ENCODE assay signal across 22 mouse cellular contexts in the genomic region with DNA sequence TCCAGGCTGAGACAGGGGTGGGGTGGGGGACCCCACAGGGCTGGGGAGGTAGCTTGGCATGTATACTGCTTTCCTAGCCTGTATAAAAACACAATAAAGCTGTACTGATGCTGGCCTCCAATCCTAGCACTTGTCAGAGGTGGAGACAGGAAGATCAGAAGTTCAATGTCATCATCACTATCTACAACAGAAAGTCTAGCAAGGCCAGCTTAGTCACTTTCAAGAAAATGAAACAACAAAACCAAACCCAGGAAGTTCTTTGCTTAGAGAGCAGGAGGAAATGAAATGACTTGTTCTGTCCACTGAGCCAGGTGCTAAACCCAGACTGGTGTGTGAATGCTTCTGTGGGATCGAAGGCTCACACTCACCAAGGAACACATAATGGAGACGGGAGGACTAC. TPM values are rescaled to one million over a fixed set of nuclear protein-coding genes. Genes with fewer than 3 reads are reported as not detected.
DNase-seq lines count a peak whose midpoint lies in the region; TF ChIP-seq lines count a peak whose summit lies in the region.
"Had no signal": no experiment of that assay in that cellular context is flagged by ENCODE, and none has a peak within 500 bp of the region (broad histone marks: within the 10 kb centered on the region; RNA-seq: fewer than 3 reads in every experiment).

No protein-coding gene starts in this region.

- 0 out of 2 replicates have a peak overlapping the region, but pooled peaks have one; percentile 34 for H3K27ac ChIP-seq in liver, adult 2 months (replicated peaks; ENCODE audit: insufficient read depth, low read depth, low read length)
- peak overlapping the region; percentile 35; the same call in 1 of the 2 replicates for H3K27ac ChIP-seq in small intestine, adult 2 months (ENCODE audit: insufficient read depth, low read depth, low read length)
- H3K27ac ChIP-seq: embryonic facial prominence, embryonic 13.5 days; limb, embryonic 10.5 days; liver, embryonic 14.5 days had no signal

- H3K27me3 ChIP-seq in liver, adult 2 months (ENCODE audit: control insufficient read depth, insufficient read depth, low read length), result no peaks in the 10 kb centered on the region
- no peaks in the 10 kb centered on the region for H3K27me3 ChIP-seq in small intestine, adult 2 months (ENCODE audit: control insufficient read depth, insufficient read depth, low read length)
- H3K27me3 ChIP-seq: embryonic facial prominence, embryonic 13.5 days had no signal

- no peak overlapping the region for H3K4me3 ChIP-seq in liver, adult 2 months (ENCODE audit: insufficient read depth, low read depth, low read length)
- no peak overlapping the region for H3K4me3 ChIP-seq in small intestine, adult 2 months (ENCODE audit: low read depth, low read length)
- H3K4me3 ChIP-seq: embryonic facial prominence, embryonic 13.5 days; left cerebral cortex, adult 2 months; limb, embryonic 10.5 days had no signal

- peaks cover 10% of the 10 kb centered on the region for H3K4me1 ChIP-seq in liver, adult 2 months (ENCODE audit: control insufficient read depth, insufficient read depth, low read length)
- peaks cover 6% of the 10 kb centered on the region; the same call in 1 of the 2 replicates for H3K4me1 ChIP-seq in small intestine, adult 2 months (ENCODE audit: control insufficient read depth, insufficient read depth, insufficient read length, low read length)
- H3K4me1 ChIP-seq: embryonic facial prominence, embryonic 13.5 days; limb, embryonic 10.5 days had no signal

- WGBS in liver, adult 2 months, result 80% methylated on average over 2 of the region's 2 CpGs
- WGBS in small intestine, adult 2 months, result 79% methylated on average over 2 of the region's 2 CpGs

- no peaks in the 10 kb centered on the region for H3K79me2 ChIP-seq in liver, adult 2 months (ENCODE audit: control insufficient read depth, insufficient read depth, low read length)

- DNase-seq in liver, adult 2 months (ENCODE audit: extremely low read depth, low read depth, low spot score), result no peak
- DNase-seq in liver (no peak), 416B (ENCODE audit: low read depth) (peak; percentile 59)
- peak; percentile 31 for DNase-seq in T-cell, adult 2 months (ENCODE audit: low spot score)
- no peak for DNase-seq in heart, adult 18-20 months
- DNase-seq in adrenal gland, adult 18-20 months (ENCODE audit: low spot score in 2 of 2), result no peak
- DNase-seq: adrenal gland, postnatal 36 days; cerebellum, adult 11-12 months; cerebellum, postnatal 14 days; heart, postnatal 10 days; kidney, adult 9 months; kidney, postnatal 25 days; layer of hippocampus, adult 9-11 months; lung, postnatal 10 days; right cerebral cortex, adult 18-20 months; thymus, postnatal 14 days had no signal

- peaks cover 65% of the 10 kb centered on the region for H3K36me3 ChIP-seq in liver, adult 2 months (ENCODE audit: control insufficient read depth, insufficient read depth, low read length)
- H3K36me3 ChIP-seq in small intestine, adult 2 months (ENCODE audit: control insufficient read depth, insufficient read depth, low read length), result peaks cover 87% of the 10 kb centered on the region

- TF ChIP-seq POLR2A in liver, adult 2 months (IDR thresholded peaks at IDR 0.05; ENCODE audit: extremely low read depth, insufficient read depth, low read length), result no peak
- TF ChIP-seq POLR2A in small intestine, adult 2 months (IDR thresholded peaks at IDR 0.05; ENCODE audit: low read depth, low read length), result no peak

- H3K9ac ChIP-seq in liver, adult 2 months (ENCODE audit: low read depth, low read length), result no peak overlapping the region
- H3K9ac ChIP-seq: embryonic facial prominence, embryonic 13.5 days; liver, embryonic 14.5 days had no signal

- no peak for TF ChIP-seq CTCF in liver, adult 2 months (IDR thresholded peaks at IDR 0.05; ENCODE audit: low read depth, low read length)
- no peak for TF ChIP-seq CTCF in small intestine, adult 2 months (IDR thresholded peaks at IDR 0.05; ENCODE audit: extremely low read depth, insufficient read length, insufficient replicate concordance, low read depth, low read length)

RNA-seq across cellular contexts. Expression of gene Cnp, which starts 13.8 kb away (rescaled TPM):
- 10.1 and 11.6 TPM in 2 replicates for total RNA-seq in liver, adult 2 months (2014; rRNA removed)
- polyA plus RNA-seq in liver, adult 2 months (2012; rRNA removed), result 11.0 and 17.3 TPM in 2 replicates
- 12.1 and 19.4 TPM in 2 replicates for polyA plus RNA-seq in small intestine, adult 2 months (2012; rRNA removed)
- total RNA-seq in heart, adult 18-20 months (2021), result 1 to 10 TPM; 6.1 to 7.7 TPM
- 10 to 100 TPM; 33.2 to 40.6 TPM for total RNA-seq in adrenal gland, adult 18-20 months (2021)

RNA-seq across cellular contexts. Expression of gene Nkiras2, which starts 30.6 kb away (rescaled TPM):
- 13.7 and 16.0 TPM in 2 replicates for total RNA-seq in liver, adult 2 months (2014; rRNA removed)
- 32.0 and 33.4 TPM in 2 replicates for polyA plus RNA-seq in liver, adult 2 months (2012; rRNA removed)
- polyA plus RNA-seq in small intestine, adult 2 months (2012; rRNA removed), result 85.2 and 134 TPM in 2 replicates
- 10 to 100 TPM; 48.6 to 50.6 TPM for total RNA-seq in heart, adult 18-20 months (2021)
- 10 to 100 TPM; 31.2 to 31.8 TPM for total RNA-seq in adrenal gland, adult 18-20 months (2021)

RNA-seq across cellular contexts. Expression of gene Dnajc7, which starts 31.5 kb away (rescaled TPM):
- 40.9 and 44.7 TPM in 2 replicates for total RNA-seq in liver, adult 2 months (2014; rRNA removed)
- polyA plus RNA-seq in liver, adult 2 months (2012; rRNA removed), result 16.1 and 16.7 TPM in 2 replicates
- 10.6 and 24.8 TPM in 2 replicates for polyA plus RNA-seq in small intestine, adult 2 months (2012; rRNA removed)
- total RNA-seq in heart, adult 18-20 months (2021), result 100 to 1,000 TPM; 126 to 128 TPM
- total RNA-seq in adrenal gland, adult 18-20 months (2021), result 100 to 1,000 TPM; 210 to 238 TPM

RNA-seq across cellular contexts. Expression of gene Ttc25, which starts 43.1 kb away (rescaled TPM):
- 0.28 and 0.40 TPM in 2 replicates for total RNA-seq in liver, adult 2 months (2014; rRNA removed)
- 0.04 and 0.05 TPM in 2 replicates for polyA plus RNA-seq in liver, adult 2 months (2012; rRNA removed)
- polyA plus RNA-seq in small intestine, adult 2 months (2012; rRNA removed), result 0.01 and 0.09 TPM in 2 replicates
- under 1 TPM; 0.17 to 0.46 TPM for total RNA-seq in heart, adult 18-20 months (2021)
- total RNA-seq in adrenal gland, adult 18-20 months (2021), result 10 to 100 TPM in 1 of 2 experiments, 1 to 10 TPM in 1; 8.8 to 18.8 TPM
- total RNA-seq: megakaryocyte-erythroid progenitor cell, adult 5-6 weeks had no signal

Comparison
In these comparisons a context has a peak if more than half of its experiments do, and no peak if none do; other contexts are left out.
1. DNase-seq: peak in 416B (single experiment) and T-cell, adult 2 months (single experiment); none in liver, adult 2 months (single experiment), liver (single experiment), heart, adult 18-20 months (0 of 2) and adrenal gland, adult 18-20 months (0 of 2).